Mouse (Mus musculus) ES-E14 (cell line): Measurements from ENCODE around the gene Msi2. TPM values are rescaled to one million over a fixed set of nuclear protein-coding genes. Genes with fewer than 3 reads are reported as not detected.
A peak's percentile ranks its signal among the peaks of the same experiment; 100 is the strongest.

Source experiments
- DNase-seq: peaks from one replicate; pipeline ENCODE4 v3.0.0-alpha.2; 2013; ENCODE audit warnings: low read depth, low spot score
- H3K27ac ChIP-seq: 2 replicates; pipeline ENCODE4 v1.5.1; 2012; ENCODE audit warnings: low read depth, mild to moderate bottlenecking, low read length, moderate library complexity, mixed read lengths; ENCODE audit not compliant: poor library complexity, insufficient read depth, severe bottlenecking
- H3K36me3 ChIP-seq: 2 replicates; pipeline ENCODE4 v1.6.1; 2012; ENCODE audit warnings: mild to moderate bottlenecking, low read length, moderate library complexity, mixed read lengths; ENCODE audit not compliant: control insufficient read depth, poor library complexity, insufficient read depth, severe bottlenecking
- H3K4me1 ChIP-seq, 2 experiments: fragments of 150-350 bp in 1 of 2; sonication (generic) in 1 of 2; 2 replicates each; pipeline ENCODE4 v1.6.1; 2012; ENCODE audit warnings: low read length in 2 of 2, mild to moderate bottlenecking in 1 of 2, mixed read lengths in 1 of 2; ENCODE audit not compliant: control insufficient read depth in 2 of 2, insufficient read depth in 2 of 2, poor library complexity in 1 of 2
- H3K4me3 ChIP-seq, 2 experiments: fragments of 150-350 bp in 1 of 2; sonication (generic) in 1 of 2; 2 replicates each; pipeline ENCODE4 v1.5.1; 2012; ENCODE audit warnings: low read length in 2 of 2, low read depth in 1 of 2, mild to moderate bottlenecking in 1 of 2, mixed read lengths in 1 of 2; ENCODE audit not compliant: insufficient read depth in 1 of 2, poor library complexity in 1 of 2, severe bottlenecking in 1 of 2
- H3K9ac ChIP-seq: 2 replicates; pipeline ENCODE4 v1.6.1; 2012; ENCODE audit warnings: low read depth, mild to moderate bottlenecking, low read length, mixed read lengths; ENCODE audit not compliant: poor library complexity, insufficient read depth, severe bottlenecking
- H3K9me3 ChIP-seq: fragments of 150-350 bp; sonication (generic); 2 replicates; pipeline ENCODE4 v1.6.1; 2012; ENCODE audit warnings: low read depth, mild to moderate bottlenecking, low read length; ENCODE audit not compliant: control insufficient read depth, insufficient read depth
- CHD2 ChIP-seq: IDR thresholded peaks from 2 replicates; pipeline ENCODE4 v1.6.1; 2014; ENCODE audit warnings: mild to moderate bottlenecking, low read depth, low read length, inconsistent platforms
- HCFC1 ChIP-seq: IDR thresholded peaks from 2 replicates; pipeline ENCODE4 v1.6.1; 2012; ENCODE audit warnings: low read length, inconsistent platforms, borderline replicate concordance; ENCODE audit not compliant: insufficient read depth
- MAFK ChIP-seq: IDR thresholded peaks from 2 replicates; pipeline ENCODE4 v1.6.1; 2014; ENCODE audit warnings: mild to moderate bottlenecking, low read depth, low read length, inconsistent platforms; ENCODE audit not compliant: insufficient read depth
- ZC3H11A ChIP-seq: IDR thresholded peaks from 2 replicates; pipeline ENCODE4 v1.6.1; 2012; ENCODE audit warnings: low read depth, mild to moderate bottlenecking, inconsistent platforms, low read length, borderline replicate concordance
- ZNF384 ChIP-seq: IDR thresholded peaks from 2 replicates; pipeline ENCODE4 v1.6.1; 2012; ENCODE audit warnings: low read depth, low read length, inconsistent platforms
- in situ Hi-C, 2 experiments: fragments of 600-800 bp; cut with MboI; formaldehyde crosslinking; loops; one replicate each; pipeline ENCODE4 v1.15.1; 2025; ENCODE audit warnings: low sequenced_read_pairs in 2 of 2, inconsistent platforms in 1 of 2; ENCODE audit not compliant: unreplicated experiment in 2 of 2
- total RNA-seq: library from RNA; depleted of rRNA; stranded (reverse); fragments of 300-350 nt; gene quantifications from 2 replicates; pipeline ENCODE4 v1.2.3, GENCODE M21; 2012

The Msi2 gene
- total RNA-seq, 1 experiment = 66.4 TPM

- in situ Hi-C loops = no loop called here
- H3K4me1 ChIP-seq = peaks cover 3 to 13% of the 10 kb centered on the region in 2 experiments; a peak in 3 of 4 replicates
- no peak for DNase-seq
Measured at GRCm38 (mm10) chr11:88634627-88635026, 83.7 kb downstream of the Msi2 start.

GRCm38 (mm10) chr11:88631932-88632230, 86.4 kb downstream of the Msi2 start:
- in situ Hi-C loops = no loop called here
- no peak overlapping the region for H3K27ac ChIP-seq

More at GRCm38 (mm10) chr11:88634627-88635026, 83.7 kb downstream of the Msi2 start:
- Histone ChIP-seq H3K27ac (no peak overlapping the region), H3K9ac (no peak overlapping the region), H3K36me3 (peaks cover 13% of the 10 kb centered on the region; the same call in 1 of the 2 replicates), H3K4me3 (no peak overlapping the region), H3K9me3 (no peaks in the 10 kb centered on the region)
- no peak for TF ChIP-seq CHD2
- no peak for TF ChIP-seq MAFK
- TF ChIP-seq ZNF384 = no peak
- no peak for TF ChIP-seq HCFC1
- no peak for TF ChIP-seq ZC3H11A

GRCm38 (mm10) chr11:88631084-88631931, 87.0 kb downstream of the Msi2 start:
- Histone ChIP-seq H3K36me3 (peaks cover 11% of the 10 kb centered on the region; the same call in 1 of the 2 replicates), H3K27ac (peak overlapping the region; percentile 42; the same call in 1 of the 2 replicates), H3K4me1 (peaks cover 16 to 35% of the 10 kb centered on the region in 2 experiments), H3K4me3 (no peak overlapping the region), H3K9ac (no peak overlapping the region), H3K9me3 (no peaks in the 10 kb centered on the region)
- DNase-seq = no peak
- TF ChIP-seq CHD2 = no peak
- peak; percentile 89 for TF ChIP-seq ZNF384
- in situ Hi-C loops = no loop called here

More at GRCm38 (mm10) chr11:88631932-88632230, 86.4 kb downstream of the Msi2 start:
- DNase-seq = no peak
- H3K9me3 ChIP-seq = no peaks in the 10 kb centered on the region
- no peak overlapping the region for H3K4me3 ChIP-seq
- peaks cover 14 to 30% of the 10 kb centered on the region in 2 experiments for H3K4me1 ChIP-seq
- no peak overlapping the region for H3K9ac ChIP-seq
- no peak for TF ChIP-seq CHD2
- no peak for TF ChIP-seq ZNF384
- no peak for TF ChIP-seq ZC3H11A
- TF ChIP-seq HCFC1 = no peak
- no peak for TF ChIP-seq MAFK
- H3K36me3 ChIP-seq = peaks cover 11% of the 10 kb centered on the region; the same call in 1 of the 2 replicates

- Histone ChIP-seq H3K36me3 (peaks cover 7% of the 10 kb centered on the region; the same call in 1 of the 2 replicates), H3K9ac (peak overlapping the region; percentile 3; the same call in 1 of the 2 replicates), H3K9me3 (no peaks in the 10 kb centered on the region), H3K4me1 (peaks cover 17 to 42% of the 10 kb centered on the region in 2 experiments), H3K27ac (peak overlapping the region; percentile 95), H3K4me3 (no peak overlapping the region)
- no peak for TF ChIP-seq MAFK
- no peak for TF ChIP-seq HCFC1
- no peak for TF ChIP-seq CHD2
- DNase-seq = no peak
- in situ Hi-C loops = no loop called here
Measured at GRCm38 (mm10) chr11:88629619-88630018, 88.7 kb downstream of the Msi2 start.
